Comparison of ENCODE assay signal across 1 mouse cellular context in the genomic region with DNA sequence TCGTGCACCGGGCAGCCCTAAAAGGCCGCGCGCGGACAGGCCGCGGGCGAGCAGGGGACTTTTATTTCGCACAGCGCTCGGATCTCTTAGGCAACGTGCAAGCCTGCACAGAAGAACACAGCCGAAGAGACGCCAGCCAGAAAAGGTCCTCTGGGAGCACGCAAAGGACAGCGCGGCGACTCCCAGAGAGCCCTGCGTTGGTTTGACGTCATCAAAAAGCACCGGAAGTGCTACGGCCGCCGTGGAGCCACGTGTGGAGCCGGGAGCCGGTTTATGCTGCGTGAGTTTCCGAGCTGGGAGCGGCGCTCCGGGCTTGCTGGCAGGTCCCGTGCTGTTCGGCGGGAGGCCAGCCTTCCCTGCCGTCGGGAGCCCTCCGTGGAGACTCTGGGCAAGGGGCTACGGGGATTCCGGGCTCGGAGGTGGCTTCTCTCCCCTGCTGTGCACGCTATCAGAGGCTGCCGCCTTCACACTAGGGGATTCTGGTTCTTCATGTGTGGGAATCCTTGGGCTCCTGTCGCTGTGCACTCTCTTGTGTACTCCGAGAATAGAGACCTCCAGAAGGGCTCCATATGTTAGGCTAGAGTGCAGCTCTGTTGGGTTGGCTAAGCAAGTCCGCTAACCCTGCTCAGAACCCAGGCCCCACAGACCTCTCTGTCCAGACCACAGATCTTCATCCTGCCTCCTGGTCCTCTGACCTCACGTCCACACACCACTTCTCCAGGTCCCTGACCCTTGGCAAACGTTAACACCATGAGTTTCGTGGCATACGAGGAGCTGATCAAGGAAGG.
TF ChIP-seq lines count a peak whose summit lies in the region.

Gene Trmt61a, plus strand, starts transcription at position 224 of the 788 bp plus-strand sequence.

TF ChIP-seq in CH12.LX, 34 proteins besides CTCF, POLR2A, EP300 and RAD21 (continued from another document):
- TF ChIP-seq KAT2A (IDR thresholded peaks at IDR 0.05; ENCODE audit: insufficient replicate concordance, low read length): peak; percentile 85; the same call in 1 of the 2 replicates
- TF ChIP-seq TCF12 (IDR thresholded peaks at IDR 0.05; ENCODE audit: low read depth, low read length): peak; percentile 86
- no peak for TF ChIP-seq UBTF (IDR thresholded peaks at IDR 0.05; ENCODE audit: low read depth, low read length)
- peak; percentile 100 for TF ChIP-seq MXI1 (IDR thresholded peaks at IDR 0.05; ENCODE audit: low read depth, low read length)
- TF ChIP-seq ZC3H11A (IDR thresholded peaks at IDR 0.05; ENCODE audit: low read depth, low read length): no peak
- TF ChIP-seq POLR2AphosphoS2 (IDR thresholded peaks at IDR 0.05; ENCODE audit: low read depth, low read length): peak; percentile 63; the same call in 1 of the 2 replicates
- TF ChIP-seq ELF1 (IDR thresholded peaks at IDR 0.05; ENCODE audit: low read depth, low read length): peak; percentile 97
- TF ChIP-seq MYC (IDR thresholded peaks at IDR 0.05; ENCODE audit: low read depth, low read length): peak; percentile 100
- no peak for TF ChIP-seq JUN (IDR thresholded peaks at IDR 0.05; ENCODE audit: insufficient read depth, low read depth, low read length)
- TF ChIP-seq BHLHE40 (IDR thresholded peaks at IDR 0.05; ENCODE audit: low read depth, low read length): no peak
- TF ChIP-seq MAX (IDR thresholded peaks at IDR 0.05; ENCODE audit: low read length): peak; percentile 99
- TF ChIP-seq IRF4 (IDR thresholded peaks at IDR 0.05; ENCODE audit: low read depth, low read length): peak; percentile 42; the same call in 1 of the 2 replicates
- TF ChIP-seq MEF2A (IDR thresholded peaks at IDR 0.05; ENCODE audit: borderline replicate concordance, low read depth, low read length): 0 out of 2 replicates have a peak, but pooled peaks have one; percentile 23
- TF ChIP-seq TBP (conservative IDR thresholded peaks at IDR 0.05; ENCODE audit: low read depth, low read length): peak; percentile 53; the same call in 1 of the 2 replicates
- TF ChIP-seq SIN3A (IDR thresholded peaks at IDR 0.05; ENCODE audit: low read length): peak; percentile 100
- peak; percentile 39; the same call in 1 of the 2 replicates for TF ChIP-seq NRF1 (IDR thresholded peaks at IDR 0.05; ENCODE audit: low read depth, low read length)
- TF ChIP-seq NELFE (IDR thresholded peaks at IDR 0.05; ENCODE audit: low read depth, low read length): peak; percentile 72; the same call in 1 of the 2 replicates
- TF ChIP-seq MAZ (IDR thresholded peaks at IDR 0.05; ENCODE audit: low read depth, low read length): no peak
- TF ChIP-seq HCFC1 (IDR thresholded peaks at IDR 0.05; ENCODE audit: low read depth, low read length): peak; percentile 93
